Mouse (Mus musculus) liver, embryonic 14.5 days (tissue): Measurements from ENCODE around the gene Ano4. TPM values are rescaled to one million over a fixed set of nuclear protein-coding genes. Genes with fewer than 3 reads are reported as not detected.
"Not testable (repeated sequence)": the region's sequence is repeated elsewhere in the genome, so short reads cannot be mapped to it uniquely, and the experiment has no call there.

Experiments
- ATAC-seq: fragments of 200-750 bp; cut with Nextera tagmentation; 2 replicates; pipeline ENCODE4 v1.8.0; 2017; ENCODE audit warnings: moderate number of reproducible peaks, mild to moderate bottlenecking, moderate library complexity; ENCODE audit not compliant: insufficient read depth
- DNase-seq, 3 experiments: peaks; one replicate each; pipeline ENCODE4 v3.0.0-alpha.2; 2012 to 2013; ENCODE audit warnings: low read depth in 3 of 3, low spot score in 3 of 3
- H3K27ac ChIP-seq: fragments of 300-500 bp; sonication (generic); 2 replicates; pipeline ENCODE4 v1.5.1; 2014; ENCODE audit warnings: moderate library complexity, mild to moderate bottlenecking, control low read depth, inconsistent platforms
- H3K27me3 ChIP-seq: fragments of 300-500 bp; sonication (generic); 2 replicates; pipeline ENCODE4 v1.6.1; 2014; ENCODE audit warnings: mild to moderate bottlenecking, low read length, moderate library complexity; ENCODE audit not compliant: control insufficient read depth, insufficient read depth
- H3K36me3 ChIP-seq: fragments of 300-500 bp; sonication (generic); replicated peaks from 2 replicates; pipeline ENCODE4 v1.6.1; 2014; ENCODE audit warnings: low read depth; ENCODE audit not compliant: control insufficient read depth, insufficient read depth
- H3K4me1 ChIP-seq, 2 experiments: fragments of 200-500 bp in 1 of 2; fragments of 300-500 bp in 1 of 2; sonication (generic) in 1 of 2; replicated peaks; 2 replicates each; pipeline ENCODE4 v1.6.1; 2012 to 2014; ENCODE audit warnings: antibody characterized with exemption in 1 of 2, inconsistent platforms in 1 of 2, low read length in 1 of 2; ENCODE audit not compliant: control insufficient read depth in 2 of 2, insufficient read depth in 2 of 2
- H3K4me2 ChIP-seq: fragments of 300-500 bp; sonication (generic); 2 replicates; pipeline ENCODE4 v1.6.1; 2014; ENCODE audit warnings: low read depth, mild to moderate bottlenecking, control low read depth, moderate library complexity
- H3K4me3 ChIP-seq, 2 experiments: fragments of 200-500 bp in 1 of 2; fragments of 300-500 bp in 1 of 2; sonication (generic) in 1 of 2; 2 replicates each; pipeline ENCODE4 v1.5.1; 2012 to 2014; ENCODE audit warnings: low read depth in 2 of 2, low read length in 2 of 2, mild to moderate bottlenecking in 2 of 2, control low read depth in 1 of 2, inconsistent platforms in 1 of 2, moderate library complexity in 1 of 2; ENCODE audit not compliant: insufficient read depth in 1 of 2
- H3K9ac ChIP-seq: fragments of 300-500 bp; sonication (generic); replicated peaks from 2 replicates; pipeline ENCODE4 v1.6.1; 2014; ENCODE audit warnings: mild to moderate bottlenecking, control low read depth, moderate library complexity
- H3K9me3 ChIP-seq: fragments of 300-500 bp; sonication (generic); 2 replicates; pipeline ENCODE4 v1.6.1; 2016; ENCODE audit warnings: low read length, mixed read lengths; ENCODE audit not compliant: control insufficient read depth
- CTCF ChIP-seq: IDR thresholded peaks from 2 replicates; pipeline ENCODE4 v1.5.1; 2016; ENCODE audit warnings: antibody characterized with exemption, low read depth, control low read depth
- EP300 ChIP-seq: IDR thresholded peaks from 2 replicates; pipeline ENCODE4 v1.6.1; 2016; ENCODE audit warnings: antibody characterized with exemption, low read depth
- WGBS: fragments of 180-500 bp; shearing (Covaris S2); extraction: QIAGEN DNeasy Blood & Tissue Kit; methylation state at CpG from one replicate; pipeline ENCODE4 v1.1.7; 2014; ENCODE audit not compliant: insufficient replicate concordance; 5-methylcytosine and 5-hydroxymethylcytosine counted together
- polyA plus RNA-seq, 2 experiments: library from polyadenylated mRNA; depleted of rRNA in 1 of 2; stranded (reverse) in 1 of 2; unstranded in 1 of 2; fragments of >200 nt; fragmentation: Nextera tagmentation in 1 of 2; extraction: Ambion mirVana in 1 of 2; gene quantifications; 2 replicates each; pipeline versions ENCODE4 v1.2.1 to v1.2.3; 2012 to 2014

Ano4 gene
- polyA plus RNA-seq, 2 experiments = 0.03 to 0.08 TPM

DNA sequence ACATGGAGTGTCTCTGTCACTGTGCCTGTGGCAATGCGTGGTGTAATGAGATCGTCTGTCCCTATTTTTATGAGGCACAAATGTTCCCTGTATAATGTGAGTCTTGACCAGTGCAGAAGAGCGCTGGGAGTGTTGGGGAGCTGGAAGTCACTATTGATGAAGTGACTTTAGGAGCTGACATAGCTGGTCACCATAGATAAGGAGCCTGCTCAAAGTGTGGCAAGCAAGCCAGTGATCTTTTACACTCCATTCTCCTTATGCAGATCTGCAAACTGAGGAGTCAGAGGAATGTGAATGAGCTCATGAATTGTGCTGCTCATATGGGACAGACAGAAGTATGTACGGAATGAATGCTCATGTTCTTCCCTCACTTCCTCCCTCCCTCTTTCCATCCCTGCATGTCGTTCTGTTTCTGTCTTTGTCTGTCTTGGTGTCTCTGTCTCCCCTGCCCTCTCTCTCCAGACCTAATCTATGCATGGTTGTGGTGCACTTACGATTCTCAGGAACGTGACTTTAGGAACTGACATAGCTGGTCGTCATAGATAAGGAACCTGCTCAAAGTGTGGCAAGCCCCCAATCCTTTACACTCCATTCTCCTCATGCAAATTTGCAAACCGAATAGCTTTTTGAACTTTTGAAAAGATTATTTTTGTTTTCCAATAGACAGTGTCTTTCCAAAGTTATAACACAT lies 252.1 kb downstream of the Ano4 start:
- peaks cover 2 to 18% of the 10 kb centered on the region in 2 experiments; a peak in 3 of 4 replicates for H3K4me1 ChIP-seq
- no peak overlapping the region for H3K4me3 ChIP-seq
- peak; percentile 47 to 53 (median 47) for DNase-seq
- TF ChIP-seq CTCF (no peak), EP300 (peak; percentile 78)
- H3K9me3 ChIP-seq = no peaks in the 10 kb centered on the region
- no peak overlapping the region for H3K9ac ChIP-seq
- no peaks in the 10 kb centered on the region for H3K27me3 ChIP-seq
- H3K27ac ChIP-seq = peak overlapping the region; percentile 59
- no peaks in the 10 kb centered on the region for H3K36me3 ChIP-seq
- ATAC-seq = peak; percentile 97
- peak overlapping the region; percentile 47 for H3K4me2 ChIP-seq
- WGBS = 23% methylated on average over 9 of the region's 9 CpGs

DNA sequence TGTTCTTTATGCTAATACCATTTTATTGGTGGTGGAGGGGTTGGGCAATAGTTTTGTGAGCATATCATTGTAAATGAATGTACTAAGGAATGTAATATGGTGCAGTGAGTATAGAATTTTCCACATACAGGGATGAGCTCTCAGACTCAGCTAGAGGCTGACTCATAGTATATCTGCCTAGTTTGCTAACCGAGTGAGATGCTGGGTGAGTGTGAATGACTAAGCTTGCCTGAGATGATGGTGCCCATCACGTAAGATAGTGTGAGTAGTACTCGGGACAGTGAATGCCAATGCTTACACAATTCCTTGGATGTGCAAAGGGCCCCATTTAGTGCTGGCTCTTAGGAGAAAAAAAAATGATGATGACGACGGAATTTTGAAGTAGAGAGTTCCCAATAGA lies 267.1 kb downstream of the Ano4 start:
- no peaks in the 10 kb centered on the region for H3K36me3 ChIP-seq
- no peak for DNase-seq
- no peak overlapping the region for H3K27ac ChIP-seq
- no peak for ATAC-seq
- 56% methylated on average over 5 of the region's 5 CpGs for WGBS
- no peaks in the 10 kb centered on the region for H3K9me3 ChIP-seq
- H3K4me2 ChIP-seq = no peak overlapping the region
- H3K9ac ChIP-seq = no peak overlapping the region
- H3K4me1 ChIP-seq = no peaks in the 10 kb centered on the region
- TF ChIP-seq EP300 = no peak
- no peak for TF ChIP-seq CTCF
- no peak overlapping the region for H3K4me3 ChIP-seq
- H3K27me3 ChIP-seq = no peaks in the 10 kb centered on the region

DNA sequence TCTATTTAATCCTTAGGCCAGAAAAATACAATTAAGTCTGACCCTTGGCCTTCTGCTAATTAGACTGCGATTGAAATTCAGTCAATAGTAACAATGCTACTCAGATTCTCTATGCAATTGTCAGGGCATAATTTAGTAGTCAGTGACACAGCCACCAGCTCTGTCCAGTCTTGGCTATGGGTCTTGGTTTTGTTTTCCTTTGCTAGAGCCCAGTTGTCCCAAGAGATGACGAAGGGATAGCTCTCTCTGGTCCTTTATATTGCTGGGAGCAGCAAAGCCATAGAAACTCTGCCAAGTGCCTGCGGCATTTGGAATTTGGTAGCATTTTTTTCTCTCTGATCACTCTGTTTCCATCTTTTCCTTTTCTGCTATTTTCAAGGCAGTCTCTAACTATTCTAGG lies 288.7 kb downstream of the Ano4 start:
- Histone ChIP-seq H3K36me3 (no peaks in the 10 kb centered on the region), H3K9me3 (no peaks in the 10 kb centered on the region), H3K4me3 (no peak overlapping the region), H3K4me1 (no peaks in the 10 kb centered on the region), H3K9ac (no peak overlapping the region), H3K27ac (no peak overlapping the region), H3K27me3 (no peaks in the 10 kb centered on the region), H3K4me2 (no peak overlapping the region)
- TF ChIP-seq EP300 = no peak
- no peak for TF ChIP-seq CTCF
- ATAC-seq (no peak), DNase-seq (no peak)
- WGBS = 55% methylated on average over 3 of the region's 3 CpGs

DNA sequence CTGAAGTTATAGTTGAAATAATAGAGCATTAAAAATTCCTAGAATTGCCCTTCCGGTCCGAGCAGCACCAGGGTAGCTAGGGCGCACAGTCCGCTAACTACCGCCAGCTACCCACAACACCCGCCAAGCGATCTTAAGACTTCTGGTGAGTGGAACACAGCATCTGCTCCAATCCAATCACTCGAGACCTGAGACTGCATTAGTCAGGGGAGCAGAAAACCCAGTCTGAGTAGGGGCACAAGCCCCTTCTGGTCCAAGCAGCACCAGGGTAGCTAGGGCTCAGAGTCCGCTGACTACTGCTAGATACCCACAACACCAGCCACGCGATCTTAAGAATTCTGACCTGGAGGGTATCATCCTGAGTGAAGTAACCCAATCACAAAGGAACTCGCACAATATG lies 299.6 kb downstream of the Ano4 start:
- not testable (repeated sequence) for H3K27ac ChIP-seq, ATAC-seq, H3K4me1 ChIP-seq, H3K9me3 ChIP-seq, H3K4me2 ChIP-seq, H3K36me3 ChIP-seq, H3K27me3 ChIP-seq, DNase-seq, H3K4me3 ChIP-seq, H3K9ac ChIP-seq
- 76% methylated on average over 12 of the region's 12 CpGs for WGBS

DNA sequence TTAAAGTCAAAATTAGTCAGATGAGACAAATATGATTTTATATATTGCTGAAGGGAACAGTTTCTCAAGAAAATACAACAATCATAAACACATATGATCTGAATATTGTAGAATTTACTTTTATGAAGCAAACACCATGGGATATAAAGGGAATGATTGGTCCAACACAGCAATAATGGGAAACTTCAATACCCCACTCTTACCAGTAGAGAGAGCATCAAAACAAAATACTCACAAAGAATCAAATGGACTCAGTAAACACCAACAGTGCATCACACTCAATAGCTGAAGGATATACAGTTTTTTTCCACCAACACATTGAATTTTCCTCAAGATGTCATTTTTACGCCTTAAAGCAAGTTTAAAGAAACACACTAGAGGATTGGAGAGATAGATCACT lies 300.4 kb downstream of the Ano4 start:
- TF ChIP-seq CTCF (no peak), EP300 (no peak)
- Histone ChIP-seq H3K36me3 (no peaks in the 10 kb centered on the region), H3K9me3 (no peaks in the 10 kb centered on the region), H3K4me1 (no peaks in the 10 kb centered on the region), H3K9ac (no peak overlapping the region), H3K27me3 (no peaks in the 10 kb centered on the region), H3K4me2 (no peak overlapping the region), H3K4me3 (no peak overlapping the region), H3K27ac (no peak overlapping the region)
- ATAC-seq (no peak), DNase-seq (no peak)
- 69% methylated on average over 1 of the region's 1 CpGs for WGBS
